Comparison of ENCODE assay signal across 14 mouse cellular contexts in the genomic region with DNA sequence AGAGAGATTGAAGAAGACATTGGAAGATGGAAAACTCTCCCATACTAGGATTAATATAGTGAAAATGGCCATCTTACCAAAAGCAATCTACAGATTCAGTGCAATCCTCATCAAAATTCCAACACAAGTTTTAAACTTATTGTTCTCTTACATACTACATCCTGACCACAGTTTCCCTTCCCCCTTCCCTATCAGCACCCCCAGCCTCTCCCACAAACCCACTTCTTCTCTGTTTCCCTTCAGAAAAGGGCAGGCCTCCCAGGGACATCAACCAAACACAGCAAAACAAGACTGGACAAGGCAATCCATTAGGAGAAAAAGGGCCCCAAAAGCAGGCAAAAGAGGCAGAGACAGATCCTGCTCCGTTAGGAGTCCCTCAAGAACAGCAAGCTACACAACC.
"Had no signal": no experiment of that assay in that cellular context is flagged by ENCODE, and none has a peak within 500 bp of the region (broad histone marks: within the 10 kb centered on the region; RNA-seq: fewer than 3 reads in every experiment).

No protein-coding gene starts in this region.

- H3K27me3 ChIP-seq: intestine, embryonic 15.5 days; kidney, embryonic 15.5 days; limb, embryonic 15.5 days; lung, embryonic 15.5 days; midbrain, embryonic 12.5 days had no signal

- H3K36me3 ChIP-seq: intestine, embryonic 15.5 days; kidney, embryonic 15.5 days; limb, embryonic 15.5 days; lung, embryonic 15.5 days; midbrain, embryonic 12.5 days had no signal

- ATAC-seq: intestine, embryonic 15.5 days had no signal

- H3K4me3 ChIP-seq: intestine, embryonic 15.5 days; kidney, embryonic 15.5 days; left cerebral cortex, adult 2 months; limb, embryonic 15.5 days; lung, embryonic 15.5 days; midbrain, embryonic 12.5 days had no signal

- H3K4me1 ChIP-seq: intestine, embryonic 15.5 days; limb, embryonic 15.5 days; lung, embryonic 15.5 days; midbrain, embryonic 12.5 days had no signal

- H3K9ac ChIP-seq: intestine, embryonic 15.5 days; kidney, embryonic 15.5 days; limb, embryonic 15.5 days; lung, embryonic 15.5 days; midbrain, embryonic 12.5 days had no signal

- H3K27ac ChIP-seq: intestine, embryonic 15.5 days; kidney, embryonic 15.5 days; left cerebral cortex, adult 2 months; limb, embryonic 15.5 days; lung, embryonic 15.5 days; midbrain, embryonic 12.5 days had no signal

- DNase-seq: kidney, adult 18-20 months; kidney, postnatal 14 days; lung, postnatal 14 days; retina, postnatal 1 day; right cerebral cortex, postnatal 4 days; spleen, adult 18-20 months; thymus, adult 18-20 months; thymus, postnatal 14 days had no signal

- H3K9me3 ChIP-seq: intestine, embryonic 15.5 days; kidney, embryonic 15.5 days; limb, embryonic 15.5 days; lung, embryonic 15.5 days; midbrain, embryonic 12.5 days had no signal

- H3K4me2 ChIP-seq: intestine, embryonic 15.5 days; kidney, embryonic 15.5 days; limb, embryonic 15.5 days; lung, embryonic 15.5 days; midbrain, embryonic 12.5 days had no signal
